Mouse (Mus musculus) hindbrain, embryonic 16.5 days (tissue): ENCODE data around the gene Rpl13a. TPM values are rescaled to one million over a fixed set of nuclear protein-coding genes. Genes with fewer than 3 reads are reported as not detected.

Experiments
- ATAC-seq: fragments of 200-750 bp; cut with Nextera tagmentation; 2 replicates; pipeline ENCODE4 v1.8.0; 2017; ENCODE audit warnings: moderate TSS enrichment, moderate library complexity
- H3K27ac ChIP-seq: fragments of 300-500 bp; sonication (generic); 2 replicates; pipeline ENCODE4 v1.5.1; 2014; ENCODE audit warnings: low read depth, mild to moderate bottlenecking, control low read depth, low read length, moderate library complexity
- H3K27me3 ChIP-seq: fragments of 300-500 bp; sonication (generic); replicated peaks from 2 replicates; pipeline ENCODE4 v1.6.1; 2014; ENCODE audit warnings: low read length; ENCODE audit not compliant: control insufficient read depth, insufficient read depth
- H3K36me3 ChIP-seq: fragments of 300-500 bp; sonication (generic); 2 replicates; pipeline ENCODE4 v1.6.1; 2014; ENCODE audit warnings: mild to moderate bottlenecking, low read length, moderate library complexity, mixed read lengths; ENCODE audit not compliant: control insufficient read depth, insufficient read depth
- H3K4me1 ChIP-seq: fragments of 300-500 bp; sonication (generic); 2 replicates; pipeline ENCODE4 v1.6.1; 2014; ENCODE audit warnings: low read depth, low read length; ENCODE audit not compliant: control insufficient read depth, insufficient read depth
- H3K4me2 ChIP-seq: fragments of 300-500 bp; sonication (generic); 2 replicates; pipeline ENCODE4 v1.6.1; 2014; ENCODE audit warnings: mild to moderate bottlenecking, low read length, control low read depth, moderate library complexity
- H3K4me3 ChIP-seq: fragments of 300-500 bp; sonication (generic); 2 replicates; pipeline ENCODE4 v1.5.1; 2014; ENCODE audit warnings: mild to moderate bottlenecking, low read length, control low read depth, moderate library complexity
- H3K9ac ChIP-seq: fragments of 300-500 bp; sonication (generic); 2 replicates; pipeline ENCODE4 v1.6.1; 2014; ENCODE audit warnings: low read depth, mild to moderate bottlenecking, control low read depth, low read length, moderate library complexity
- H3K9me3 ChIP-seq: fragments of 300-500 bp; sonication (generic); 2 replicates; pipeline ENCODE4 v1.6.1; 2014; ENCODE audit warnings: mild to moderate bottlenecking, low read length, moderate library complexity; ENCODE audit not compliant: control insufficient read depth
- WGBS: fragments of 180-500 bp; shearing (Covaris S2); extraction: QIAGEN DNeasy Blood & Tissue Kit; methylation state at CpG from one replicate; pipeline ENCODE4 v1.1.7; 2014; 5-methylcytosine and 5-hydroxymethylcytosine counted together
- polyA plus RNA-seq: library from polyadenylated mRNA; unstranded; fragments of >200 nt; fragmentation: Nextera tagmentation; extraction: Ambion mirVana; gene quantifications from 2 replicates; pipeline ENCODE4 v1.2.1, GENCODE M21; 2015

The Rpl13a gene
- polyA plus RNA-seq, 1 experiment from 2014 or later = 622 TPM

- Histone ChIP-seq H3K4me2 (no peak overlapping the region), H3K4me3 (no peak overlapping the region), H3K36me3 (peaks cover 2% of the 10 kb centered on the region; the same call in 1 of the 2 replicates), H3K4me1 (peaks cover 2% of the 10 kb centered on the region; the same call in 1 of the 2 replicates), H3K9me3 (no peaks in the 10 kb centered on the region), H3K27ac (peak overlapping the region; percentile 46), H3K27me3 (no peaks in the 10 kb centered on the region), H3K9ac (no peak overlapping the region; the same call in 1 of the 2 replicates)
- no peak for ATAC-seq
- WGBS = 67% methylated on average over 25 of the region's 25 CpGs
These were observed 45.9 kb downstream of the Rpl13a start for GRCm38 (mm10) chr7:45082401-45083299.

GRCm38 (mm10) chr7:45081016-45081415 lies 47.5 kb downstream of the Rpl13a start:
- Histone ChIP-seq H3K4me2 (no peak overlapping the region), H3K27me3 (no peaks in the 10 kb centered on the region), H3K27ac (no peak overlapping the region), H3K4me1 (peaks cover 2% of the 10 kb centered on the region; the same call in 1 of the 2 replicates), H3K36me3 (peaks cover 8% of the 10 kb centered on the region; the same call in 1 of the 2 replicates), H3K9me3 (no peaks in the 10 kb centered on the region), H3K9ac (no peak overlapping the region), H3K4me3 (no peak overlapping the region)
- 50% methylated on average over 5 of the region's 5 CpGs for WGBS
- ATAC-seq = no peak

DNA sequence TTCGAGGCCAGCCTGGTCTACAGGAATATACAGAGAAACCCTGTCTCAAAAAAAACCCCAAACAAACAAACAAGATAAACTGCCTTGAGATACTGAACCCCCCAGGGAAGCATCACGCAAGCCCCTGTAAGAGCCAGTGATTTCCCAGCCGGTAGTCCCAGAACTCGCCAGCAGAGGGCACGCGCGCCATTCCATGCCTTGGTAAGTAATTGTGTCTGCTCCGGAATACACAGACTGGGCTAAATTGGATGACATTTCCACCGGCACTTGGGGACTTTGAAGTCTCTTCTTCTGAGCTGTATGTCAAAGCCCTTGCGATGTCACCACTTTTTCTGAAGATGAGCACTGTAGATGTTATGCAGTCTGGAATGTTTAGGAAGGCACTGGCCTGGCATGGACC lies 48.7 kb downstream of the Rpl13a start:
- Histone ChIP-seq H3K9me3 (no peaks in the 10 kb centered on the region), H3K27me3 (no peaks in the 10 kb centered on the region), H3K27ac (no peak overlapping the region), H3K9ac (no peak overlapping the region), H3K4me2 (no peak overlapping the region), H3K36me3 (peaks cover 8% of the 10 kb centered on the region; the same call in 1 of the 2 replicates), H3K4me3 (no peak overlapping the region), H3K4me1 (peaks cover 2% of the 10 kb centered on the region; the same call in 1 of the 2 replicates)
- peak; percentile 52; the same call in 1 of the 2 replicates for ATAC-seq
- WGBS = under 1% methylated on average over 10 of the region's 10 CpGs

- peaks cover 8% of the 10 kb centered on the region; the same call in 1 of the 2 replicates for H3K36me3 ChIP-seq
- WGBS = 37% methylated on average over 9 of the region's 9 CpGs
- H3K9me3 ChIP-seq = no peaks in the 10 kb centered on the region
- no peak overlapping the region for H3K4me2 ChIP-seq
- peaks cover 2% of the 10 kb centered on the region; the same call in 1 of the 2 replicates for H3K4me1 ChIP-seq
- H3K27ac ChIP-seq = no peak overlapping the region
- no peak overlapping the region for H3K4me3 ChIP-seq
- ATAC-seq = peak; percentile 14; the same call in 1 of the 2 replicates
- H3K9ac ChIP-seq = no peak overlapping the region
- no peaks in the 10 kb centered on the region for H3K27me3 ChIP-seq
These were observed 50.0 kb downstream of the Rpl13a start for GRCm38 (mm10) chr7:45078513-45078912.

DNA sequence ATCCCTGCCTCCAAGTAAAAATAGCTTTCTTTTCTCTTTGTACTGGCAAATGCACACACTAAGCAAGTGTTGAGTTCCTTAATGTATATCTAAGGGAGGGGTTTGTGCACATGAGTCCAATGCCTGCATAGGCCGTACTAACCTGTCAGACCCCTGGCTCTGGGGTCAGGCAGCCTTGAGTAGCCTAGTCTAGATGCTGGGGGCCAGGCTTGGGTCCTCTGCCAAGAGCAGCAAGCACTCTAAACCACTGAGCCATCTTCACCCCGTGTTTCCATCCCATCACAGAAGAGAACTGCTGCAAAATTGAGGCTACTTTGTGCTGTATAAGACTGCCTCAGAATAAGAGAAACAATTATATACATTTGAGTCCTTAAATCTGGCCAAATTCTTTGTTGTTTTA lies 50.7 kb downstream of the Rpl13a start:
- Histone ChIP-seq H3K9me3 (no peaks in the 10 kb centered on the region), H3K4me3 (no peak overlapping the region), H3K36me3 (peaks cover 8% of the 10 kb centered on the region; the same call in 1 of the 2 replicates), H3K27ac (no peak overlapping the region), H3K27me3 (no peaks in the 10 kb centered on the region), H3K4me2 (no peak overlapping the region), H3K4me1 (peaks cover 2% of the 10 kb centered on the region; the same call in 1 of the 2 replicates), H3K9ac (no peak overlapping the region)
- no peak for ATAC-seq
- 94% methylated on average over 2 of the region's 2 CpGs for WGBS

DNA sequence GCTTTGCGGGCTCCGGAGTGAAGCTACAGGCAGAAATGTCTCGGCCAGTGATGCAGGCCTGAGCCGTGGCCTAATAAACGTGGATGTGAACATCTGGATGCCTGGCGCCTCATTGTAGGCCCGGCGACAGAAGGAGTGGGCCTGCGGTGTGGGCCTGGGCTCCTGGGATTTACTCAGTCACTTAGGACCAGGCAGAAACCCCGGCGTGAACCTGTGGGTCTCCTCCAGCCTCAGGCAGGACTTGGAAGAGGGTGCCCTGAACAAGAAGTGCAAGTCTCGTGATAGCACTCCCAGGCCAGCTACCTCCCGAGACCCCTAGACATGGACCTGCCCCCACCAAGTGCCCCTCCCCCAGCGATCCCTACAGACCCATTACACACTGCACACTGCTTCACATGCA lies 51.2 kb downstream of the Rpl13a start:
- 89% methylated on average over 14 of the region's 14 CpGs for WGBS
- no peak overlapping the region for H3K27ac ChIP-seq
- H3K27me3 ChIP-seq = no peaks in the 10 kb centered on the region
- no peak overlapping the region for H3K4me2 ChIP-seq
- H3K4me3 ChIP-seq = no peak overlapping the region
- no peaks in the 10 kb centered on the region for H3K9me3 ChIP-seq
- peaks cover 8% of the 10 kb centered on the region; the same call in 1 of the 2 replicates for H3K36me3 ChIP-seq
- H3K9ac ChIP-seq = no peak overlapping the region
- no peak for ATAC-seq
- H3K4me1 ChIP-seq = peaks cover 2% of the 10 kb centered on the region; the same call in 1 of the 2 replicates

DNA sequence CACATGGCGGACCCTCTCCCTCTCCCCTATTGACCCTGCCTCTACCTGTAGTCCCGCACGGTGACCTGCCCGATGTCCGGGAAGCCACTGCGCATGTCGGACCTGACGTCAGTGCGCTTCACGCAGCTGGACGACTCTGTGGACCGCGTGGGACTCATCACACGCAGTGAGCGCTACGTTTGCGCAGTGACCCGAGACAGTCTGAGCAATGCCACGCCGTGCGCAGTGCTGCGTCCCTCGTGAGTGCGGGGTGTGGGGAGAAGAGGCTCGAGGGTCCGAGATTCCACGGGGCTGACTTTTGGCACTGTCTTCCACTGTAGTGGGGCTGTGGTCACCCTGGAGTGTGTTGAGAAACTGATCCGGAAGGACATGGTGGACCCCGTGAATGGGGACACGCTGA lies 52.1 kb downstream of the Rpl13a start:
- H3K27me3 ChIP-seq = no peaks in the 10 kb centered on the region
- no peak for ATAC-seq
- H3K4me2 ChIP-seq = no peak overlapping the region
- no peak overlapping the region for H3K4me3 ChIP-seq
- peaks cover 2% of the 10 kb centered on the region; the same call in 1 of the 2 replicates for H3K4me1 ChIP-seq
- no peaks in the 10 kb centered on the region for H3K9me3 ChIP-seq
- no peak overlapping the region for H3K9ac ChIP-seq
- peaks cover 8% of the 10 kb centered on the region; the same call in 1 of the 2 replicates for H3K36me3 ChIP-seq
- WGBS = 87% methylated on average over 30 of the region's 30 CpGs
- H3K27ac ChIP-seq = no peak overlapping the region
